Mouse (Mus musculus): Measurements from ENCODE around the gene Gtf2f2.

GRCm38 (mm10) chr14:75903131-75903530 is 107.5 kb downstream of the Gtf2f2 start:
- no peak for TF ChIP-seq CHD2 (IDR thresholded peaks at IDR 0.05; ENCODE audit: low read depth, low read length)
- no peak for TF ChIP-seq HCFC1 (IDR thresholded peaks at IDR 0.05; ENCODE audit: borderline replicate concordance, insufficient read depth, low read length)
- no peak for TF ChIP-seq ZNF384 (IDR thresholded peaks at IDR 0.05; ENCODE audit: low read depth, low read length)
- no peak for TF ChIP-seq MAFK (IDR thresholded peaks at IDR 0.05; ENCODE audit: insufficient read depth, low read depth, low read length)
